Mouse (Mus musculus): ENCODE data around the gene Nme6. TPM values are rescaled to one million over a fixed set of nuclear protein-coding genes. Genes with fewer than 3 reads are reported as not detected.

Gene Nme6
- total RNA-seq, 2 experiments from 2014 or later = 10.5 to 11.9 TPM

DNA sequence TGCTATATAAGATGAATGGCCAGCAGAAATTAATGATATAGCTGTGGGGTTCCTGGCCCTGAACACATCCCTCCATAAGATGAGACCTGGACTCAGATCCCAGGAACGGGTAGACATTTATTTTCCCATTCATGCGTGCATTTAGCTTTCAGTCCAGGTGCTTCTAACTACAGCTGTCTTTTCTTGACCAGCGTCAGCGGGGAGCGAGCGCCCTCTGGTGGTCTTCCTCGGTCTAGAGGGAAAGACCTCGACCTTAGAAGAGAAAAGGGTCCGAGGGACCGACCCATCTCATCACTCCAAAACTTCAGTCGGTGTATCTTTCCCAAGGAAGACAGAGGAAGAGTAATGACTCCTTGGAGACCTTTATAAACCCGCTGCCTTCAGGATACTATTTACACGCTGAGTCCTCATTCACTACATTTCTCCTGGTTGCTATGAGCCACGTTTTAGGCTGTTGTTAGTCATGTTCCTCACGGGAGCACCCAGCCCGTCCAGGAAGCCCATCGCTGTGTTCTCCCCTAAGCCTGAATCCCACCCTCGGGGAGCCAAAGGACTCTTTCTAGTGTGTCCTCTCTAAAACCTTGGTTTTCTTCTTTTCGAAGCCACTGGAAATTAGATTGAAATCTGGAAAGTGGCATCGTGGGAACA, 30.0 kb downstream of the Nme6 start:
- intact Hi-C loops (cut with DNase I) = loop anchor here (5.0 to 10.0 kb wide), 2 partner anchors 738 to 775 kb away; no protein-coding TSS in a partner anchor
- peak; percentile 48 to 79 for DNase-seq (ENCODE audit: extremely low spot score in 1 of 2, low spot score in 2 of 2)

DNA sequence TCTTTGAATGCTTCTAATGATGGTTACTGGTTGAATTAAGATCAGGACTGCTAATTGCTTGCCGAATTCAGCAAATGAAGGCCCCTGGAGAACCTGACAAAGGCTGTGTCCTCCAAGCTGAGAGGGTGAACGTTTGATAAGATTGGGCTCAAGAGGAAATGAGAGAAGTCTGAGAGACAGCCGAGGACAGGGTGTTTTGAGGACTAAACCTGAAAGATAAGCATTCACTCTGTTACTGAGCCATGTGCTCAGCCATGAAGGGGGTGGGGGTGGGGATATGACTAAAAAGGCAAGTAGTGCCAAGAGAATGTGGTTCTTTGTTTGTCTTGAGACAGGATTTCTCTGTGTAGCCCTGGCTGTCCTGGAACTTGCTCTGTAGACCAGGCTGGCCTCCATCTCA, 30.5 kb downstream of the Nme6 start:
- no peak for DNase-seq (ENCODE audit: extremely low spot score in 1 of 2, low spot score in 2 of 2)
- intact Hi-C loops (cut with DNase I) = loop anchor here (5.0 to 10.0 kb wide), 2 partner anchors 738 to 776 kb away; no protein-coding TSS in a partner anchor

DNA sequence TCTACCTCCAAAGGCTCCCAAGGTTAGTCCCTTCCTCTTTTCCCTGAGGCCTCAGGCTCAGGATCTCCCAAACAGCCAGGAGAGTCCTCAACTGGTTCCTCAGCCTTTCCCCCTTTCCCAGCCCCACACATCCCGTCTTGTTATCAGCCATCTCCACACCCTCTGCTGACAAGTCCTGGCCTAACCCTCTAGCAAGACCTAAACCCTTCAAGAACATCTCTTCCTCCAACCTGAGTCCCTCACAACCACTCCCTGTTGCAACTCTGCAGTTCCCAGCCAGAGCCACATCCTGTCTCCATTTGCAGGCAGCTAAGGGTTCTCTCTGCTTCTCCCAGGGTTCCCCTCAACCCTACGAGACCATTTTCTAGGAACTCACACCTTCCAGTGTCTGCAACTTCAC, 33.7 kb downstream of the Nme6 start:
- DNase-seq (ENCODE audit: extremely low spot score in 1 of 2, low spot score in 2 of 2) = no peak
- intact Hi-C loops (cut with DNase I) = loop anchor here (10.0 kb wide), 1 partner anchor 741 kb away; no protein-coding TSS in a partner anchor

DNA sequence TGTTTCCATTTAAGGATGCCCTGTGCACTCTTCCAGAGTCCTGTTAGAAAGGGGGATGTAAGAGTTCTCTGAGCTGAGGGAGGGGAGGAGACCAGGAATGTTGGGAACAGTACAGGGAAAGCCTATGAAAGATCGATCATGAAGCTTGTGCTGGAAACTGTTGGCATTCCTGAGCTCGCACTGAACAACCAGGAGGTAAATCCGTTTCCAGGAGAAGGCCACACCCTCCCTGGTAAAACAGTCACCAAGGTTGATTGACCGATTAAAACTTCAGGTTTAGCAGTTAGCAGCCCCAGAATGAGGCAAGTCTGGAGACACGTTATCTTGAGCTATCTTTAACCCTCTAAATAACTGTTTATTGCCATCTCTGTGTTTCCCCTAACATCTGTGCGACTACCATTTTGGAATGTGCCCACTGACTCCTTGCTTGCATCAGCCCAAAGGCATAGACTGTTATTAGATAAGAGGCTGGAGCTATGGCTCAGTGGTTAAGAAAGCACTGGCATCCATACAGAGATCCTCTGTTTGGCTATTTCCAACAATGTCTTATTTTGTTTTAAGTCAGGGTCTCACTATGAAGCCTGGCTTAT, 38.5 kb downstream of the Nme6 start:
- intact Hi-C loops (cut with DNase I) = no loop called here
- no peak for DNase-seq (ENCODE audit: extremely low spot score in 1 of 2, low spot score in 2 of 2)

DNA sequence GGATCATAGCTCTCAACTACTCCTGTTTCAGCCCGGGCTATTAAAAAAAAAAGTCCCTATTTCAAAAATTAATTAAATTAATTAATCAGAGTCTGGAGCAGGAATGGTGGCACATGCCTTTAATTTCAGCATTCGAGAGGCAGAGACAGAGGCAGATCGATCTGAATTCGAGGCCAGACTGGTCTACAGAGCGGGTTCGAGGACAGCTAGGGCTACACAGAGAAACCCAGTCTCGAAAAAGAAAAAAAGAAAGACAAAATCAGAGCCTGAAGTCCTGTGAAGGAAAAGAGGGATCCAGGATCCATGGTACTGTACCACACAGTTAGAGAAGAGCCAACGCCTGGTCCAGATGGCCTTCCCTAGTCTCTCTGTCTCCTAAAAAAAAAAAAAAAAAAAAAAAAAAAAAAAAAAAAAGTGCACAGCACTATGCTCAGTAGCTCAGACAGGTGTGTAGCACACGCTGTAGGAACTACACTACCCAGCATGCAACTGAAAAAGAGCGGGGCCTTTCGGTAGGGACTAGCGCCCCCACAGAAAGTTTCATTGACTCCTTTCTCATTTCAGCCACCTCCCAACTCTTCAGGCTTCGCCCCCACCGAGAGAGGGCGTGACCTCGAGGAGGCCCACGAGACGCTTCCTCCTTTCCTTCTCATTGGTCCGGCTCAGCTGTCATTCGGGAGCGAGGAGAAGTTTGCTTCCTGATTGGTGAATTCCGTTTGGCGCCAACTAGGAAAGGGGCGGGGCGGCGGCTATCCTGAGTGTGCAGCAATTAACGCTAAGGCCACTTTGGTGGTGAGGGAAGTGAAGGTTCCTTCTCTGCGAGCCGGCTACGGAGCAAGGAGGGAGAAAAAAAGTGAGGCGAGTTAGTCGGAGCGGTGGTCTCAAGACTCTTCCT, 42.5 kb downstream of the Nme6 start, which contains the start of gene Cdc25a:
TSS of gene Cdc25a (plus strand) at position 783 of the 895 bp plus-strand sequence.
- DNase-seq (ENCODE audit: extremely low spot score in 1 of 2, low spot score in 2 of 2) = peak; percentile 97
- intact Hi-C loops (cut with DNase I) = no loop called here

DNA sequence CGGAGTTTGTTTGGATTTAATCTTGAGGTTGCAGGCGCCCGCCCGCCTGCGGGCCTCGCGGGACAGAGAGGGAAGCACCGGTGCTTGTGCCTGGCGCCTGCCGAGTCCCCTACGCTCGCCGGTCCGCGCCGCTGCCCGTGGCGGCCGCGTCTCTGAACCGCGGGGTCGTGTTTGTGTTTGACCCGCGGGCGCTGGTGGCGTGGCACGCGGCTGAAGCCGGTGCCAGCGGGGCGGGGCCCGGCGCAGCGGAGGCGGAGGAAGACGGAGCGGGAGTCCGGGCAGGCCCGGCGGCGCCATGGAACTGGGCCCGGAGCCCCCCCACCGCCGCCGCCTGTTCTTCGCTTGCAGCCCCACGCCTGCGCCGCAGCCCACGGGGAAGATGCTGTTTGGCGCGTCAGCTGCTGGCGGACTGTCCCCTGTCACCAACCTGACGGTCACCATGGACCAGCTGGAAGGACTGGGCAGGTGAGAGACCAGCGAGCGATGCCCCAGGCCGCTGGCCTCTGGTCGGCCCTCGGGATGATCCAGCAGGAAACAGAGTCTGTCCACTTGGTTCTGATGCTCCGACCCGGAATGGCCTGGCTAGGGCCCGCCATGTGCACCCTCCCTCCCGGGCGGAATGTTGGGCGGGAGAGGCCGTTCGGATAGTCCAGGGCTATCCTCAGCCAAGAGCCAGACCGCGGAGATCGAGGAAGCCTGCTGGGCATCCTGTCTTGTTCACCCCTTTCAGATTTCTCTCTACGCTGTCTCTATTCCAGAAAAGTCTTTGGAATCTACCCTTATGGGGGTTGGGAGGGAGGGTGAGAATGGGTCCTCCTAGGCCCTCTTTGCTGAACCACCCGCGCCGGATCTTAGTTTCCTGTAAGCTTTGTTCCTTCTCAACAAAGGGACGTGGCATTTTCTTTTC, 43.4 kb downstream of the Nme6 start:
- intact Hi-C loops (cut with DNase I) = no loop called here
- DNase-seq (ENCODE audit: extremely low spot score in 1 of 2, low spot score in 2 of 2) = peak; percentile 21 to 85

DNA sequence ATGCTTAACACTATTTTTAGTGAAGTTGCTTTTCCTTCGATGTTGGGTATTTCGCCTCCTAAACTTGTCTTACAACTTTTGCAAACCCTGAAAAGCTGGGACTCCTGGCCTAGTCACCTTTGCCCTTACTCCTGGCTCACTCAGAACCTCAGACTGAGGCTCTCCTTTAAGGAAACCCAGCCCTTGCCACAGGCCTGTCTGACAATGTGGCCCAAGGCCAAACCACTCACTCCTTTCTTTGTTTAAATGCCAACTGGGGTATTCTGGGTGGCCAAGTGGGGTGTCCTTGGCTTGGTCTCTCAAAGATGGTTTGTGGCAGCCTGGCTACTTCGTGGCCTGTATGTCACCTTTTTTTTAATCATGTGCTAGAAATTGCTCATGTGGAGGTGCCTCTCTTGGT, 44.2 kb downstream of the Nme6 start:
- peak in 1 of 2 experiments; percentile 34 for DNase-seq (ENCODE audit: extremely low spot score in 1 of 2, low spot score in 2 of 2)
- intact Hi-C loops (cut with DNase I) = no loop called here

DNA sequence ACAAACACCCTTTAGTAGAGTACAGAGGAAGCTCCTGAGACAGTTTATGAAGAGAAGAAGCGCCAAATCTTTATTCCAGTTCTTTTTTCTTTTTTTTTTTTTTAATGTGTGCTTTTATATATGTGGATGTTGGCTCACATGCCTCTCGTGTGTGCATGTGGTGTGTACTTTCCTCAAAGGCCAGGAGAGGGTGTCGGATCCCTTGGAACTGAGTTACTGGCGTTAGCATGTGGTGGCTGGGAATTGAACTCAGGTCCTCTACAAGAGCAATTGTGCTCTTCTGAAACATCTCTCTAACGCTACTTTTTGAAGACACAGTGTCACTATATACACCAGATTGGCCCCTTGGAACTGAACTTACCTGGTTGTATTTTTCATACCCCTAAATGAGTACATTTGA, 45.1 kb downstream of the Nme6 start:
- intact Hi-C loops (cut with DNase I) = no loop called here
- DNase-seq (ENCODE audit: extremely low spot score in 1 of 2, low spot score in 2 of 2) = no peak

DNA sequence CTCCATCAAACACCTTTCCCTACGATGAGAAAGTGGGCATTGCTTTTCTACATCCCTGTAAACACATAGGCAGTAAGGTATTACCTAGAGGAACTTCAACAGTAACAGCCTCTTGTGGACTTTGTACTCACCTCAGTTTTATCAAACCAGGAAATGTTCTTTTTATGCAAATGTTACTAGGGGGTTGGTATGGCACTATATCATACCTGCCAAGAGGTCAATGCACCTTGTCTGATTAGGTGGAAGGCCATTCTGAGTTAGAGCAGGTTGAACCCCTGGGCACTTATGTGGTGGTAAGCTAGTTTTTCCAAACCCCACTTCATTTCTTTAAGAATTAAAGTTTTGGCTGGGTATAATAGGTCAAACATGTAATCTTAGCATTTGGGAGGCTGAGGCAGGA, 46.8 kb downstream of the Nme6 start:
- DNase-seq (ENCODE audit: extremely low spot score in 1 of 2, low spot score in 2 of 2) = no peak
- intact Hi-C loops (cut with DNase I) = no loop called here

DNA sequence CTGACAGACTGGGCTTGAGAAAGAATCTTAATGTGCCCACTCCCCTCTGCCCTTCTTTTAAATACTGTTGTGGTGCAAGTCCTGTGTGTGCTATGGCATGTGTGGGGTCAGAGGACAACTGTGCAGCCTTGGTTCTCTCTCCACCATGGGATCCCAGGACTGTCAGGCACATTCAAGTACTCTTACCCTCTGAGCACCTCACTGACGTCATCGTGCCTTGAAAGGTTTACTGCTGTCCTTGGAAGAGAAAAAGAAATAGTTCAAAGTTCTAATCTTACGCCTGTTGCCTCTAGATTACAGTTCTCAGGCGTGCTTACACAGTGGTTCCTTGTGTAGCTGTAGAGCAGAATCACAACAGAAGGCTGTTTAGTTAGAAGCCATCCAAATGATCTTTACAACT, 53.7 kb downstream of the Nme6 start:
- DNase-seq (ENCODE audit: extremely low spot score in 1 of 2, low spot score in 2 of 2) = no peak
- intact Hi-C loops (cut with DNase I) = no loop called here

DNA sequence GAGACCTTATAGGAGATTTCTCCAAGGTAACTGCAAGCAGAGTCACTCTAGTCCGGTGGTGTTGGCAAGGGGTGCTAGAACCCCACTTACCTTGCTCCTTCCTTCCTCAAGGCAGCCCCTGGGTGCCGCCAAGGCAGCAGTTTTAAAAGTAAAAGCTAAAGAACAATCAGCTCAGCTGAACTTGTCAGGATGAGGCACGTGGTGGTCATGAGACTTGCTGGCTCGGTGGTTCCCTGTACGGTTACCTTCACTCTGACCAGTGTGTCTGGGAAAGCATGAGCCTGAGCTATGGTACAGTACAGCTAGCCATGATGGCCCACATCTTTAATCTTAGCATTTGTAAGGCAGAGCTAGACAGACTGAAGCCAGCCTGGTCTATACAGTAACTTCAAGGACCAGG, 54.8 kb downstream of the Nme6 start:
- intact Hi-C loops (cut with DNase I) = no loop called here

DNA sequence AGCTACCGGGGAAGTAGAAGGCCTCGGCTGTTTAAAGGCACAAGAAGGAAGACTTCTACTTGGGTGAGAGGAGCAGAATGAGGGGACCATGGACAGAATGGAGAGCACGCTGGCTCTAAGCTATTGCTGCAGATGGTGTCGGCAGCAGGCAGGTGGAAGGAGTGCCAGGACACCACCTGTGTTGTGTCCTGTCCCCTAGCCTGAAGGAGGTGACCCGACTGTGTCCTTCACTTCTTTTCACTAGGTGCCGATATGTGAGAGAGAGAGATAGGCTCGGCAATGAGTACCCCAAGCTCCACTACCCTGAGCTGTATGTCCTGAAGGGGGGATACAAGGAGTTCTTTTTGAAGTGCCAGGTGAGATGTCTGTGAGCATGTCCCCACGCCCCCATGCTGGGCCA, 59.0 kb downstream of the Nme6 start:
- intact Hi-C loops (cut with DNase I) = loop anchor here (5.0 kb wide), 3 partner anchors 41 to 181 kb away; partner anchors contain the start of gene Map4
- DNase-seq (ENCODE audit: extremely low spot score in 1 of 2, low spot score in 2 of 2) = no peak

More for the DNA sequence above, 54.8 kb downstream of the Nme6 start:
- no peak for DNase-seq (ENCODE audit: extremely low spot score in 1 of 2, low spot score in 2 of 2)

Small RNAs within 50 kb of the gene (microRNA-seq; reads per million reads assigned to microRNA genes)
- not detected for gene Mir7089

Other genes starting within 250 kb of the Nme6 start
- not detected for gene Fbxw24, start 206.7 kb upstream of the Nme6 start, total RNA-seq (2021)
- gene Fbxw25, start 168.1 kb upstream of the Nme6 start, total RNA-seq (2021) = not detected
- gene Fbxw18, start 130.0 kb upstream of the Nme6 start, total RNA-seq (2021) = not detected
- gene Fbxw26, start 86.7 kb upstream of the Nme6 start, total RNA-seq (2021) = not detected
- gene Fbxw27, start 42.1 kb upstream of the Nme6 start, total RNA-seq (2021) = not detected
- 1 to 10 TPM in 1 of 2 experiments, not detected in 1; 2.1 TPM for gene Spink8, start 20.5 kb upstream of the Nme6 start, total RNA-seq (2021)
- gene Camp, start 16.9 kb downstream of the Nme6 start, total RNA-seq (2021) = not detected
- gene Cdc25a, start 42.8 kb downstream of the Nme6 start, total RNA-seq (2021) = 1 to 10 TPM; 5.6 to 6.6 TPM
- 100 to 1,000 TPM; 453 to 481 TPM for gene Map4, start 98.7 kb downstream of the Nme6 start, total RNA-seq (2021)

All from left cerebral cortex, postnatal 10 days (tissue).